Mouse (Mus musculus) MEL (cell line): Measurements from ENCODE around the gene Sds. TPM values are rescaled to one million over a fixed set of nuclear protein-coding genes. Genes with fewer than 3 reads are reported as not detected.
A peak's percentile ranks its signal among the peaks of the same experiment; 100 is the strongest.

Source experiments
- DNase-seq: peaks from one replicate; pipeline ENCODE4 v3.0.0; 2011; ENCODE audit warnings: low read depth, low spot score
- H3K27ac ChIP-seq: 2 replicates; pipeline ENCODE4 v1.5.1; 2012; ENCODE audit warnings: low read depth, mild to moderate bottlenecking, control low read depth, low read length, moderate library complexity; ENCODE audit not compliant: control insufficient read depth
- H3K27me3 ChIP-seq, 2 experiments: fragments of 150-350 bp in 1 of 2; sonication (generic) in 1 of 2; 2 replicates each; pipeline ENCODE4 v1.6.1; 2012; ENCODE audit warnings: low read length in 2 of 2, mild to moderate bottlenecking in 2 of 2, improper control_type of control experiment in 1 of 2, moderate library complexity in 1 of 2; ENCODE audit not compliant: insufficient read depth in 2 of 2, control insufficient read depth in 1 of 2
- H3K36me3 ChIP-seq, 2 experiments: 2 replicates each; pipeline ENCODE4 v1.6.1; 2012 to 2014; ENCODE audit warnings: low read length in 2 of 2, improper control_type of control experiment in 1 of 2, inconsistent platforms in 1 of 2, mild to moderate bottlenecking in 1 of 2; ENCODE audit not compliant: insufficient read depth in 2 of 2, control insufficient read depth in 1 of 2
- H3K4me1 ChIP-seq, 2 experiments: fragments of 150-350 bp in 1 of 2; sonication (generic) in 1 of 2; 2 replicates each; pipeline ENCODE4 v1.6.1; 2012; ENCODE audit warnings: low read length in 2 of 2, improper control_type of control experiment in 1 of 2, mild to moderate bottlenecking in 1 of 2; ENCODE audit not compliant: insufficient read depth in 2 of 2, control insufficient read depth in 1 of 2
- H3K4me3 ChIP-seq, 2 experiments: fragments of 150-350 bp in 1 of 2; sonication (generic) in 1 of 2; 2 replicates each; pipeline ENCODE4 v1.5.1; 2012; ENCODE audit warnings: low read depth in 2 of 2, low read length in 2 of 2, mild to moderate bottlenecking in 2 of 2, moderate library complexity in 2 of 2, control low read depth in 1 of 2, improper control_type of control experiment in 1 of 2; ENCODE audit not compliant: control insufficient read depth in 1 of 2, insufficient read depth in 1 of 2
- H3K79me2 ChIP-seq: 2 replicates; pipeline ENCODE4 v1.6.1; 2012; ENCODE audit warnings: mild to moderate bottlenecking, low read length, moderate library complexity; ENCODE audit not compliant: control insufficient read depth, poor library complexity, insufficient read depth
- H3K9ac ChIP-seq: 2 replicates; pipeline ENCODE4 v1.6.1; 2012; ENCODE audit warnings: low read depth, mild to moderate bottlenecking, control low read depth, low read length, moderate library complexity; ENCODE audit not compliant: control insufficient read depth, poor library complexity, severe bottlenecking
- H3K9me3 ChIP-seq: fragments of 150-350 bp; sonication (generic); replicated peaks from 2 replicates; pipeline ENCODE4 v1.6.1; 2012; ENCODE audit warnings: mild to moderate bottlenecking, low read length, improper control_type of control experiment, moderate library complexity; ENCODE audit not compliant: insufficient read depth
- BHLHE40 ChIP-seq: IDR thresholded peaks from 2 replicates; pipeline ENCODE4 v1.6.1; 2012; ENCODE audit warnings: low read depth, mild to moderate bottlenecking, inconsistent platforms, low read length, improper control_type of control experiment, borderline replicate concordance
- CHD1 ChIP-seq: IDR thresholded peaks from 2 replicates; pipeline ENCODE4 v1.6.1; 2012; ENCODE audit warnings: low read depth, mild to moderate bottlenecking, inconsistent platforms, low read length, improper control_type of control experiment
- CHD2 ChIP-seq: IDR thresholded peaks from 2 replicates; pipeline ENCODE4 v1.6.1; 2011; ENCODE audit warnings: low read length, improper control_type of control experiment
- CTCF ChIP-seq, 3 experiments: IDR thresholded peaks in 2 of 3; conservative IDR thresholded peaks in 1 of 3; 2 replicates each; pipeline ENCODE4 v1.5.1; 2011 to 2012; ENCODE audit warnings: low read length in 3 of 3, low read depth in 2 of 3, mild to moderate bottlenecking in 2 of 3, improper control_type of control experiment in 1 of 3, inconsistent platforms in 1 of 3, mixed read lengths in 1 of 3, moderate library complexity in 1 of 3; ENCODE audit not compliant: control insufficient read depth in 1 of 3, insufficient read depth in 1 of 3, poor library complexity in 1 of 3, severe bottlenecking in 1 of 3
- E2F4 ChIP-seq: IDR thresholded peaks from 2 replicates; pipeline ENCODE4 v1.6.1; 2011; ENCODE audit warnings: low read depth, low read length, improper control_type of control experiment, borderline replicate concordance
- ELF1 ChIP-seq: IDR thresholded peaks from 2 replicates; pipeline ENCODE4 v1.6.1; 2014; ENCODE audit warnings: low read depth, mild to moderate bottlenecking, inconsistent platforms, low read length, improper control_type of control experiment, moderate library complexity
- EP300 ChIP-seq, 2 experiments: IDR thresholded peaks; 2 replicates each; pipeline ENCODE4 v1.6.1; 2011; ENCODE audit warnings: improper control_type of control experiment in 2 of 2, low read length in 2 of 2, low read depth in 1 of 2, mild to moderate bottlenecking in 1 of 2
- ETS1 ChIP-seq: IDR thresholded peaks from 2 replicates; pipeline ENCODE4 v1.6.1; 2012; ENCODE audit warnings: low read depth, mild to moderate bottlenecking, inconsistent platforms, low read length, improper control_type of control experiment, moderate library complexity
- KAT2A ChIP-seq: conservative IDR thresholded peaks from 2 replicates; pipeline ENCODE4 v1.6.1; 2012; ENCODE audit warnings: low read depth, low read length, improper control_type of control experiment, inconsistent platforms
- MAX ChIP-seq: IDR thresholded peaks from 2 replicates; pipeline ENCODE4 v1.6.1; 2011; ENCODE audit warnings: low read length, improper control_type of control experiment
- MAZ ChIP-seq: IDR thresholded peaks from 2 replicates; pipeline ENCODE4 v1.6.1; 2012; ENCODE audit warnings: low read depth, mild to moderate bottlenecking, inconsistent platforms, low read length, improper control_type of control experiment
- MEF2A ChIP-seq: IDR thresholded peaks from 2 replicates; pipeline ENCODE4 v1.6.1; 2014; ENCODE audit warnings: low read depth, mild to moderate bottlenecking, inconsistent platforms, low read length, improper control_type of control experiment; ENCODE audit not compliant: poor library complexity, insufficient replicate concordance, severe bottlenecking; ENCODE audit errors: extremely low read depth
- MXI1 ChIP-seq: IDR thresholded peaks from 2 replicates; pipeline ENCODE4 v1.6.1; 2011; ENCODE audit warnings: mild to moderate bottlenecking, low read depth, low read length, improper control_type of control experiment
- MYB ChIP-seq: IDR thresholded peaks from 2 replicates; pipeline ENCODE4 v1.6.1; 2011; ENCODE audit warnings: mild to moderate bottlenecking, low read depth, low read length, improper control_type of control experiment
- MYC ChIP-seq: IDR thresholded peaks from 2 replicates; pipeline ENCODE4 v1.6.1; 2011; ENCODE audit warnings: low read depth, mild to moderate bottlenecking, low read length, improper control_type of control experiment, moderate library complexity
- POLR2A ChIP-seq, 2 experiments: IDR thresholded peaks; 2 replicates each; pipeline ENCODE4 v1.6.1; 2011 to 2012; ENCODE audit warnings: low read length in 2 of 2, mild to moderate bottlenecking in 2 of 2, control low read depth in 1 of 2, improper control_type of control experiment in 1 of 2, low read depth in 1 of 2, moderate library complexity in 1 of 2; ENCODE audit not compliant: control insufficient read depth in 1 of 2, insufficient read depth in 1 of 2, poor library complexity in 1 of 2
- POLR2AphosphoS2 ChIP-seq: IDR thresholded peaks from 2 replicates; pipeline ENCODE4 v1.6.1; 2011; ENCODE audit warnings: low read length, improper control_type of control experiment
- RAD21 ChIP-seq: IDR thresholded peaks from 2 replicates; pipeline ENCODE4 v1.6.1; 2011; ENCODE audit warnings: mild to moderate bottlenecking, low read depth, low read length, improper control_type of control experiment
- RCOR1 ChIP-seq: IDR thresholded peaks from 2 replicates; pipeline ENCODE4 v1.6.1; 2012; ENCODE audit warnings: low read depth, mild to moderate bottlenecking, inconsistent platforms, low read length, improper control_type of control experiment
- SMC3 ChIP-seq: IDR thresholded peaks from 2 replicates; pipeline ENCODE4 v1.6.1; 2011; ENCODE audit warnings: low read depth, low read length, improper control_type of control experiment
- TAL1 ChIP-seq: IDR thresholded peaks from 2 replicates; pipeline ENCODE4 v1.6.1; 2012; ENCODE audit warnings: mild to moderate bottlenecking, inconsistent platforms, low read length, moderate library complexity, mixed read lengths
- TCF12 ChIP-seq: IDR thresholded peaks from 2 replicates; pipeline ENCODE4 v1.6.1; 2014; ENCODE audit warnings: low read depth, mild to moderate bottlenecking, inconsistent platforms, low read length, improper control_type of control experiment, moderate library complexity
- USF2 ChIP-seq, 2 experiments: IDR thresholded peaks; 2 replicates each; pipeline ENCODE4 v1.6.1; 2011 to 2012; ENCODE audit warnings: improper control_type of control experiment in 2 of 2, low read length in 2 of 2, borderline replicate concordance in 1 of 2, inconsistent platforms in 1 of 2, low read depth in 1 of 2, mild to moderate bottlenecking in 1 of 2; ENCODE audit not compliant: insufficient read depth in 1 of 2
- ZKSCAN1 ChIP-seq: IDR thresholded peaks from 2 replicates; pipeline ENCODE4 v1.6.1; 2012; ENCODE audit warnings: low read depth, mild to moderate bottlenecking, inconsistent platforms, low read length, improper control_type of control experiment, moderate library complexity
- ZMIZ1 ChIP-seq: IDR thresholded peaks from 2 replicates; pipeline ENCODE4 v1.6.1; 2012; ENCODE audit warnings: low read depth, mild to moderate bottlenecking, inconsistent platforms, low read length, improper control_type of control experiment, moderate library complexity
- ZNF384 ChIP-seq: IDR thresholded peaks from 2 replicates; pipeline ENCODE4 v1.6.1; 2012; ENCODE audit warnings: low read depth, mild to moderate bottlenecking, inconsistent platforms, low read length, improper control_type of control experiment
- polyA plus RNA-seq, 2 experiments: library from polyadenylated mRNA; stranded (reverse) in 1 of 2; unstranded in 1 of 2; fragments of >175 nt in 1 of 2; fragments of >200 nt in 1 of 2; gene quantifications; 2 replicates each; pipeline versions ENCODE4 v1.2.1 to v1.2.4; 2012; ENCODE audit warnings: low replicate concordance in 2 of 2, low read depth in 1 of 2; ENCODE audit not compliant: insufficient read length in 2 of 2, insufficient read depth in 1 of 2, missing spikeins in 1 of 2
- total RNA-seq: library from RNA; depleted of rRNA; stranded (reverse); fragments of 300-350 nt; gene quantifications from 2 replicates; pipeline ENCODE4 v1.2.3, GENCODE M21; 2012

Gene Sds
- total and polyA plus RNA-seq, 3 experiments, result 0.17 TPM; not detected in 2

DNA sequence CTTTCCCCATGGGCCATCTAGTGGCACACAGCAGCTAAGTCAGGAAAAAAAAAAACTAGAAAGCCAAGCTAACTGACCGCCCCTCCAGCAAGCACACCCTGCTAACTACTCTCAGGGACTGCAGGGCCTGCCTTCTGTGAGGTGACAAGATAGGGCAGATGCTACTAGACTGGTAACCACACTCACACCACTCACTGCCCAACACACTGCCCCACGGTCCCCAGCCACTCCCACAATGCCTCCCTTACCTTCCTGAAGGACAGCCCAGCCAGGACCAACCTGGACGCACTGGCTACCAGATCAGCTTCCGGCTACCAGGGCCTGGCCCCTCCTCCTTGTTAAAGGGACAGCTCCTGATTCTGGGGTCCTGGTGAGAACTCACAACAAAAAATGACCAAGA lies 9.3 kb upstream of the Sds start:
- H3K9ac ChIP-seq, result peak overlapping the region; percentile 25
- H3K9me3 ChIP-seq, result no peaks in the 10 kb centered on the region
- H3K79me2 ChIP-seq, result no peaks in the 10 kb centered on the region
- 0 out of 2 replicates have a peak, but pooled peaks have one; percentile 11 for TF ChIP-seq ZNF384
- no peak for TF ChIP-seq POLR2AphosphoS2
- 0 out of 2 replicates have a peak, but pooled peaks have one; percentile 19 for TF ChIP-seq ELF1
- TF ChIP-seq RCOR1, result no peak
- DNase-seq, result no peak
- no peaks in the 10 kb centered on the region for H3K27me3 ChIP-seq
- H3K36me3 ChIP-seq, result peaks cover 0 to 5% of the 10 kb centered on the region in 2 experiments; a peak in 2 of 4 replicates
- H3K4me3 ChIP-seq, result peak overlapping the region; percentile 40 to 42
- H3K4me1 ChIP-seq, result peaks cover 4 to 14% of the 10 kb centered on the region in 2 experiments
- no peak overlapping the region for H3K27ac ChIP-seq

DNA sequence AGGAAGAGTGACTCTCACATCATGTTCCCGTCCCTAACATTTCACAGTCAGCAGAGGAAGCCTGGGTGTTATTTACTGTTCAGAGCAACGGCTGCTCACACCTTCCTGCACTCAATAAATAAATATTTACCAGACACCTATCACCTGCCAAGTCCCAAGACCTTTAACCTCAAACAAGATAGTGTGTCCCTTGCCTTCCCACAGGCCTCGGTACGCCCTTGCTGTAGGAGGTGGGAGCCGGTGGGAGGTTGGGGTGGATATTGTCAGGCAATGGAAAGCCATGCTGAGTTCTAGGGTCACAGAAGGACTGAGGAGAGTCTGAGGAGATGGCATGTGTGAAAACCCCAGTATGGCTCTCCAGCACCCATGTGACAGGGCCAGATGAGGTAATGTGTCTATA lies 8.0 kb upstream of the Sds start:
- H3K4me3 ChIP-seq, result no peak overlapping the region
- H3K36me3 ChIP-seq, result peaks cover 0 to 5% of the 10 kb centered on the region in 2 experiments; a peak in 2 of 4 replicates
- H3K79me2 ChIP-seq, result no peaks in the 10 kb centered on the region
- H3K4me1 ChIP-seq, result peaks cover 7 to 14% of the 10 kb centered on the region in 2 experiments
- no peak for TF ChIP-seq MAX
- TF ChIP-seq CHD2, result no peak
- no peak for TF ChIP-seq ETS1
- TF ChIP-seq CHD1, result no peak
- TF ChIP-seq MXI1, result no peak
- no peak for TF ChIP-seq RAD21
- no peak for TF ChIP-seq MYC
- no peak for TF ChIP-seq TAL1
- TF ChIP-seq SMC3, result no peak
- no peak for TF ChIP-seq USF2 (IDR thresholded peaks at IDR 0.05; ENCODE audit: borderline replicate concordance in 1 of 2, insufficient read depth in 1 of 2, low read depth in 1 of 2, low read length in 2 of 2)
- TF ChIP-seq MYB, result no peak
- TF ChIP-seq CTCF (IDR thresholded peaks at IDR 0.05 in 2 of 3, conservative IDR thresholded peaks at IDR 0.05 in 1 of 3; ENCODE audit: control insufficient read depth in 1 of 3, insufficient read depth in 1 of 3, low read depth in 2 of 3, low read length in 3 of 3, poor library complexity in 1 of 3, severe bottlenecking in 1 of 3), result no peak
- no peak overlapping the region for H3K9ac ChIP-seq
- DNase-seq, result no peak
- H3K27ac ChIP-seq, result no peak overlapping the region
- no peaks in the 10 kb centered on the region for H3K27me3 ChIP-seq
- H3K9me3 ChIP-seq, result no peaks in the 10 kb centered on the region

DNA sequence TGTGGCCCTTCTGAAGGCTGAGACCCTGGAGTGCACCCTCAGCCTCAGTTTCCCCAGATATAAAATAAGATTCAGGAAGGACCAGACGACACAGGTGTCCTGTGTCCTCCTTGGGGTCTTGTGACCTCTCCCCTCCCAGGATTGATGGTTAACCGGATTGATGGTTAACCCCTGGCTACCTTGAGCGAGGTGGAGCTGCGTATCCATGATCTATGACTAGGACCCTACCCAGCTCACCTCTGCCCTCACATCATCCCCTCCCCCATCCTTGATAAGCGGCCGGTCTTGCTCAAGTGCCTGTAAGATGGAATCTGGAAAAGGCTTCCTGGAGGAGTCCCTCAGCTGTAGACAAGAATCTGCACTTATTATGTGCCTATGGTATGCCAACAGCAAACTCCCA lies 7.5 kb upstream of the Sds start:
- Histone ChIP-seq H3K9ac (no peak overlapping the region), H3K36me3 (peaks cover 0 to 5% of the 10 kb centered on the region in 2 experiments; a peak in 2 of 4 replicates), H3K79me2 (no peaks in the 10 kb centered on the region), H3K27me3 (no peaks in the 10 kb centered on the region), H3K27ac (no peak overlapping the region), H3K9me3 (no peaks in the 10 kb centered on the region), H3K4me1 (peaks cover 10 to 14% of the 10 kb centered on the region in 2 experiments), H3K4me3 (no peak overlapping the region)
- DNase-seq, result no peak
- TF ChIP-seq POLR2A (IDR thresholded peaks at IDR 0.05; ENCODE audit: control insufficient read depth in 1 of 2, insufficient read depth in 1 of 2, low read depth in 1 of 2, low read length in 2 of 2, poor library complexity in 1 of 2) (no peak), ZMIZ1 (no peak), ELF1 (no peak), MAX (no peak), ZKSCAN1 (no peak), BHLHE40 (no peak), MAZ (no peak), TCF12 (no peak), MYB (no peak), KAT2A (no peak), CHD2 (no peak), MEF2A (no peak), E2F4 (no peak), EP300 (IDR thresholded peaks at IDR 0.05; ENCODE audit: low read depth in 1 of 2, low read length in 2 of 2) (no peak)
